Mouse (Mus musculus): ENCODE results near the gene Selplg. TPM values are rescaled to one million over a fixed set of nuclear protein-coding genes. Genes with fewer than 3 reads are reported as not detected.
A peak's percentile ranks its signal among the peaks of the same experiment; 100 is the strongest.

Gene Selplg
- total RNA-seq, 4 experiments from 2014 or later = 1.8 to 10.3 (median 2.6) TPM

GRCm38 (mm10) chr5:113826619-113827018 lies 5.8 kb downstream of the Selplg start:
- no peak for DNase-seq (ENCODE audit: low spot score)

- no peak for DNase-seq (ENCODE audit: low spot score)
Measured at GRCm38 (mm10) chr5:113825558-113825957, 6.9 kb downstream of the Selplg start.

GRCm38 (mm10) chr5:113824228-113824627 lies 8.2 kb downstream of the Selplg start:
- no peak for DNase-seq (ENCODE audit: low spot score)

- DNase-seq (ENCODE audit: low spot score) = no peak
Measured at GRCm38 (mm10) chr5:113818572-113818971, 13.9 kb downstream of the Selplg start.

GRCm38 (mm10) chr5:113815638-113816152 lies 16.7 kb downstream of the Selplg start:
- DNase-seq (ENCODE audit: low spot score) = peak; percentile 38

GRCm38 (mm10) chr5:113815041-113815389 lies 17.4 kb downstream of the Selplg start:
- no peak for DNase-seq (ENCODE audit: low spot score)

- no peak for DNase-seq (ENCODE audit: low spot score)
Measured at GRCm38 (mm10) chr5:113814111-113815040, 18.1 kb downstream of the Selplg start.

GRCm38 (mm10) chr5:113813608-113814007 lies 18.8 kb downstream of the Selplg start:
- no peak for DNase-seq (ENCODE audit: low spot score)

GRCm38 (mm10) chr5:113812638-113813037 lies 19.8 kb downstream of the Selplg start:
- no peak for DNase-seq (ENCODE audit: low spot score)

- peak; percentile 34 for DNase-seq (ENCODE audit: low spot score)
Measured at GRCm38 (mm10) chr5:113811824-113812420, 20.5 kb downstream of the Selplg start.

- no peak for DNase-seq (ENCODE audit: low spot score)
Measured at GRCm38 (mm10) chr5:113810111-113810510, 22.3 kb downstream of the Selplg start.

- DNase-seq (ENCODE audit: low spot score) = no peak
Measured at GRCm38 (mm10) chr5:113808177-113808576, 24.3 kb downstream of the Selplg start.

- no peak for DNase-seq (ENCODE audit: low spot score)
Measured at GRCm38 (mm10) chr5:113807712-113808111, 24.7 kb downstream of the Selplg start.

- DNase-seq (ENCODE audit: low spot score) = no peak
Measured at GRCm38 (mm10) chr5:113806414-113806813, 26.0 kb downstream of the Selplg start.

GRCm38 (mm10) chr5:113805301-113805700 lies 27.1 kb downstream of the Selplg start:
- no peak for DNase-seq (ENCODE audit: low spot score)

- no peak for DNase-seq (ENCODE audit: low spot score)
Measured at GRCm38 (mm10) chr5:113804395-113804966, 28.0 kb downstream of the Selplg start.

GRCm38 (mm10) chr5:113800280-113800679 lies 32.2 kb downstream of the Selplg start, which contains the start of gene Tmem119:
Gene Tmem119, minus strand, starts transcription at chr5:113800516.
- DNase-seq (ENCODE audit: low spot score) = peak; percentile 40

GRCm38 (mm10) chr5:113799691-113800090 lies 32.8 kb downstream of the Selplg start:
- no peak for DNase-seq (ENCODE audit: low spot score)

- DNase-seq (ENCODE audit: low spot score) = no peak
Measured at GRCm38 (mm10) chr5:113798525-113798924, 33.9 kb downstream of the Selplg start.

GRCm38 (mm10) chr5:113797149-113797882 lies 35.1 kb downstream of the Selplg start:
- no peak for DNase-seq (ENCODE audit: low spot score)

- no peak for DNase-seq (ENCODE audit: low spot score)
Measured at GRCm38 (mm10) chr5:113796401-113797148, 35.9 kb downstream of the Selplg start.

Measured in heart, adult 8-10 months (tissue).